Mouse (Mus musculus) liver, embryonic 14.5 days (tissue): ENCODE measurements around the gene Rabgap1l. TPM values are rescaled to one million over a fixed set of nuclear protein-coding genes. Genes with fewer than 3 reads are reported as not detected.

ENCODE experiments used
- ATAC-seq: fragments of 200-750 bp; cut with Nextera tagmentation; 2 replicates; pipeline ENCODE4 v1.8.0; 2017; ENCODE audit warnings: moderate number of reproducible peaks, mild to moderate bottlenecking, moderate library complexity; ENCODE audit not compliant: insufficient read depth
- DNase-seq, 3 experiments: peaks; one replicate each; pipeline ENCODE4 v3.0.0-alpha.2; 2012 to 2013; ENCODE audit warnings: low read depth in 3 of 3, low spot score in 3 of 3
- H3K27ac ChIP-seq: fragments of 300-500 bp; sonication (generic); 2 replicates; pipeline ENCODE4 v1.5.1; 2014; ENCODE audit warnings: moderate library complexity, mild to moderate bottlenecking, control low read depth, inconsistent platforms
- H3K27me3 ChIP-seq: fragments of 300-500 bp; sonication (generic); 2 replicates; pipeline ENCODE4 v1.6.1; 2014; ENCODE audit warnings: mild to moderate bottlenecking, low read length, moderate library complexity; ENCODE audit not compliant: control insufficient read depth, insufficient read depth
- H3K36me3 ChIP-seq: fragments of 300-500 bp; sonication (generic); replicated peaks from 2 replicates; pipeline ENCODE4 v1.6.1; 2014; ENCODE audit warnings: low read depth; ENCODE audit not compliant: control insufficient read depth, insufficient read depth
- H3K4me1 ChIP-seq, 2 experiments: fragments of 200-500 bp in 1 of 2; fragments of 300-500 bp in 1 of 2; sonication (generic) in 1 of 2; replicated peaks; 2 replicates each; pipeline ENCODE4 v1.6.1; 2012 to 2014; ENCODE audit warnings: antibody characterized with exemption in 1 of 2, inconsistent platforms in 1 of 2, low read length in 1 of 2; ENCODE audit not compliant: control insufficient read depth in 2 of 2, insufficient read depth in 2 of 2
- H3K4me2 ChIP-seq: fragments of 300-500 bp; sonication (generic); 2 replicates; pipeline ENCODE4 v1.6.1; 2014; ENCODE audit warnings: low read depth, mild to moderate bottlenecking, control low read depth, moderate library complexity
- H3K4me3 ChIP-seq, 2 experiments: fragments of 200-500 bp in 1 of 2; fragments of 300-500 bp in 1 of 2; sonication (generic) in 1 of 2; 2 replicates each; pipeline ENCODE4 v1.5.1; 2012 to 2014; ENCODE audit warnings: low read depth in 2 of 2, low read length in 2 of 2, mild to moderate bottlenecking in 2 of 2, control low read depth in 1 of 2, inconsistent platforms in 1 of 2, moderate library complexity in 1 of 2; ENCODE audit not compliant: insufficient read depth in 1 of 2
- H3K9ac ChIP-seq: fragments of 300-500 bp; sonication (generic); replicated peaks from 2 replicates; pipeline ENCODE4 v1.6.1; 2014; ENCODE audit warnings: mild to moderate bottlenecking, control low read depth, moderate library complexity
- H3K9me3 ChIP-seq: fragments of 300-500 bp; sonication (generic); 2 replicates; pipeline ENCODE4 v1.6.1; 2016; ENCODE audit warnings: low read length, mixed read lengths; ENCODE audit not compliant: control insufficient read depth
- CTCF ChIP-seq: IDR thresholded peaks from 2 replicates; pipeline ENCODE4 v1.5.1; 2016; ENCODE audit warnings: antibody characterized with exemption, low read depth, control low read depth
- EP300 ChIP-seq: IDR thresholded peaks from 2 replicates; pipeline ENCODE4 v1.6.1; 2016; ENCODE audit warnings: antibody characterized with exemption, low read depth
- WGBS: fragments of 180-500 bp; shearing (Covaris S2); extraction: QIAGEN DNeasy Blood & Tissue Kit; methylation state at CpG from one replicate; pipeline ENCODE4 v1.1.7; 2014; ENCODE audit not compliant: insufficient replicate concordance; 5-methylcytosine and 5-hydroxymethylcytosine counted together
- polyA plus RNA-seq, 2 experiments: library from polyadenylated mRNA; depleted of rRNA in 1 of 2; stranded (reverse) in 1 of 2; unstranded in 1 of 2; fragments of >200 nt; fragmentation: Nextera tagmentation in 1 of 2; extraction: Ambion mirVana in 1 of 2; gene quantifications; 2 replicates each; pipeline versions ENCODE4 v1.2.1 to v1.2.3; 2012 to 2014

The Rabgap1l gene
- polyA plus RNA-seq, 2 experiments: 18.7 to 27.5 TPM

GRCm38 (mm10) chr1:160217898-160218297, 575.1 kb downstream of the Rabgap1l start:
- Histone ChIP-seq H3K4me2 (no peak overlapping the region), H3K27ac (no peak overlapping the region), H3K4me1 (peaks cover 0 to 2% of the 10 kb centered on the region in 2 experiments; a peak in 2 of 4 replicates), H3K9ac (no peak overlapping the region), H3K27me3 (no peaks in the 10 kb centered on the region), H3K9me3 (no peaks in the 10 kb centered on the region), H3K36me3 (no peaks in the 10 kb centered on the region), H3K4me3 (no peak overlapping the region)
- DNase-seq (no peak), ATAC-seq (no peak)
- WGBS: 75% methylated on average over 3 of the region's 3 CpGs
- no peak for TF ChIP-seq CTCF
- TF ChIP-seq EP300: no peak

GRCm38 (mm10) chr1:160214171-160214570, 578.8 kb downstream of the Rabgap1l start:
- no peak for DNase-seq
- H3K27ac ChIP-seq: no peak overlapping the region
- TF ChIP-seq EP300: no peak
- no peak for TF ChIP-seq CTCF
- peaks cover 9 to 16% of the 10 kb centered on the region in 2 experiments for H3K4me1 ChIP-seq
- no peaks in the 10 kb centered on the region for H3K36me3 ChIP-seq
- no peaks in the 10 kb centered on the region for H3K27me3 ChIP-seq
- peak overlapping the region in 1 of 2 experiments; percentile 70; a peak in 2 of 4 replicates for H3K4me3 ChIP-seq
- H3K9me3 ChIP-seq: no peaks in the 10 kb centered on the region
- peak overlapping the region; percentile 83 for H3K4me2 ChIP-seq
- ATAC-seq: no peak
- WGBS: 85% methylated on average over 7 of the region's 7 CpGs
- H3K9ac ChIP-seq: no peak overlapping the region; the same call in 1 of the 2 replicates

- H3K4me2 ChIP-seq: peak within 1 kb of the TSS; percentile 83
- peak within 1 kb of the TSS; percentile 70 to 91 for H3K4me3 ChIP-seq
- ATAC-seq (peak; percentile 95), DNase-seq (peak; percentile 97 to 98 (median 97))
- H3K36me3 ChIP-seq: no peaks in the 10 kb centered on the region
- H3K4me1 ChIP-seq: peaks cover 9 to 16% of the 10 kb centered on the region in 2 experiments
- H3K9me3 ChIP-seq: no peaks in the 10 kb centered on the region
- peak within 1 kb of the TSS; percentile 94 for H3K9ac ChIP-seq
- H3K27ac ChIP-seq: peak within 1 kb of the TSS; percentile 93
- peak; percentile 73 for TF ChIP-seq EP300
- TF ChIP-seq CTCF: peak; percentile 96
- H3K27me3 ChIP-seq: no peaks in the 10 kb centered on the region
- WGBS: under 1% methylated on average over 76 of the region's 76 CpGs
Observed at GRCm38 (mm10) chr1:160212703-160213669, 580.0 kb downstream of the Rabgap1l start, which contains the start of gene Cacybp. Gene Cacybp, minus strand, starts transcription at chr1:160212875.

GRCm38 (mm10) chr1:160212123-160212691, 580.8 kb downstream of the Rabgap1l start:
- WGBS: under 1% methylated on average over 45 of the region's 45 CpGs
- peak overlapping the region; percentile 78 for H3K9ac ChIP-seq
- peaks cover 8% of the 10 kb centered on the region for H3K36me3 ChIP-seq
- DNase-seq (peak in 1 of 3 experiments; percentile 33), ATAC-seq (peak; percentile 66)
- peaks cover 9 to 16% of the 10 kb centered on the region in 2 experiments for H3K4me1 ChIP-seq
- peak overlapping the region; percentile 81 for H3K4me2 ChIP-seq
- H3K27ac ChIP-seq: peak overlapping the region; percentile 93
- H3K27me3 ChIP-seq: no peaks in the 10 kb centered on the region
- no peaks in the 10 kb centered on the region for H3K9me3 ChIP-seq
- H3K4me3 ChIP-seq: peak overlapping the region; percentile 70 to 91
- TF ChIP-seq EP300 (no peak), CTCF (no peak)
